Mouse (Mus musculus) heart, embryonic 10.5 days (tissue): ENCODE measurements around the gene Cyp4v3. TPM values are rescaled to one million over a fixed set of nuclear protein-coding genes. Genes with fewer than 3 reads are reported as not detected.

Experiments
- DNase-seq: peaks from one replicate; pipeline ENCODE4 v3.0.0-alpha.2; 2017; ENCODE audit warnings: low spot score
- H3K27ac ChIP-seq: fragments of 300-500 bp; sonication (generic); 2 replicates; pipeline ENCODE4 v1.5.1; 2016; ENCODE audit warnings: mild to moderate bottlenecking
- H3K27me3 ChIP-seq: fragments of 300-500 bp; sonication (generic); 2 replicates; pipeline ENCODE4 v1.6.1; 2016; ENCODE audit warnings: mild to moderate bottlenecking; ENCODE audit not compliant: poor library complexity, insufficient read depth, severe bottlenecking
- H3K36me3 ChIP-seq: fragments of 300-500 bp; sonication (generic); 2 replicates; pipeline ENCODE4 v1.6.1; 2016; ENCODE audit warnings: mild to moderate bottlenecking, moderate library complexity
- H3K4me1 ChIP-seq: fragments of 300-500 bp; sonication (generic); 2 replicates; pipeline ENCODE4 v1.6.1; 2016; ENCODE audit warnings: mild to moderate bottlenecking
- H3K4me3 ChIP-seq: fragments of 300-500 bp; sonication (generic); 2 replicates; pipeline ENCODE4 v1.5.1; 2016; ENCODE audit warnings: mild to moderate bottlenecking, moderate library complexity
- H3K9me3 ChIP-seq: fragments of 300-500 bp; sonication (generic); 2 replicates; pipeline ENCODE4 v1.6.1; 2016; ENCODE audit warnings: mild to moderate bottlenecking, moderate library complexity
- WGBS: fragments of 180-500 bp; shearing (Covaris S2); methylation state at CpG from one replicate; pipeline ENCODE4 v1.1.7; 2016; 5-methylcytosine and 5-hydroxymethylcytosine counted together
- polyA plus RNA-seq: library from polyadenylated mRNA; unstranded; fragments of >200 nt; fragmentation: Nextera tagmentation; extraction: Ambion mirVana; gene quantifications from 2 replicates; pipeline ENCODE4 v1.2.1, GENCODE M21; 2016

Gene Cyp4v3
- polyA plus RNA-seq, 1 experiment from 2014 or later, result 0.26 TPM

- WGBS, result 85% methylated on average over 8 of the region's 8 CpGs
- Histone ChIP-seq H3K27ac (no peak overlapping the region), H3K36me3 (no peaks in the 10 kb centered on the region), H3K4me3 (no peak overlapping the region), H3K4me1 (no peaks in the 10 kb centered on the region), H3K27me3 (no peaks in the 10 kb centered on the region), H3K9me3 (no peaks in the 10 kb centered on the region)
- DNase-seq, result no peak
These were observed 74.6 kb downstream of the Cyp4v3 start for GRCm38 (mm10) chr8:45258421-45258820.

- Histone ChIP-seq H3K9me3 (no peaks in the 10 kb centered on the region), H3K27me3 (no peaks in the 10 kb centered on the region), H3K4me3 (no peak overlapping the region), H3K36me3 (no peaks in the 10 kb centered on the region), H3K4me1 (no peaks in the 10 kb centered on the region), H3K27ac (no peak overlapping the region)
- no peak for DNase-seq
- 82% methylated on average over 12 of the region's 12 CpGs for WGBS
These were observed 78.0 kb downstream of the Cyp4v3 start for GRCm38 (mm10) chr8:45255040-45255439.

Other genes with a start within 250 kb of the Cyp4v3 start
- not detected in 2 replicates for gene F11, start 71.2 kb downstream of the Cyp4v3 start, polyA plus RNA-seq
- not detected in 2 replicates for gene Klkb1, start 38.4 kb downstream of the Cyp4v3 start, polyA plus RNA-seq
- not detected in 2 replicates for gene Gm45753, start 24.8 kb downstream of the Cyp4v3 start, polyA plus RNA-seq
- gene Fam149a, start 49.1 kb upstream of the Cyp4v3 start, polyA plus RNA-seq, result 7.7 and 8.8 TPM in 2 replicates
- gene Tlr3, start 77.9 kb upstream of the Cyp4v3 start, polyA plus RNA-seq, result 0.79 and 1.6 TPM in 2 replicates
- gene Sorbs2, start 174.6 kb upstream of the Cyp4v3 start, polyA plus RNA-seq, result 134 and 278 TPM in 2 replicates